Mouse (Mus musculus) embryonic fibroblast, embryonic 13.5 days (primary cell): ENCODE measurements around the gene Ston2. TPM values are rescaled to one million over a fixed set of nuclear protein-coding genes. Genes with fewer than 3 reads are reported as not detected.

Experiments
- H3K27ac ChIP-seq: 2 replicates; pipeline ENCODE4 v1.5.1; 2012; ENCODE audit warnings: low read length, control low read depth, inconsistent platforms; ENCODE audit not compliant: insufficient read depth
- H3K4me1 ChIP-seq: 2 replicates; pipeline ENCODE4 v1.6.1; 2011; ENCODE audit warnings: low read length; ENCODE audit not compliant: control insufficient read depth, insufficient read depth
- H3K4me3 ChIP-seq: 2 replicates; pipeline ENCODE4 v1.5.1; 2011; ENCODE audit warnings: mild to moderate bottlenecking, control low read depth, low read length; ENCODE audit not compliant: insufficient read depth
- CTCF ChIP-seq: IDR thresholded peaks from 2 replicates; pipeline ENCODE4 v1.5.1; 2011; ENCODE audit warnings: mild to moderate bottlenecking, control low read depth, low read length, moderate library complexity, borderline replicate concordance; ENCODE audit not compliant: insufficient read depth
- POLR2A ChIP-seq: IDR thresholded peaks from 2 replicates; pipeline ENCODE4 v1.6.1; 2011; ENCODE audit warnings: low read depth, mild to moderate bottlenecking, control low read depth, low read length, moderate library complexity
- polyA plus RNA-seq: library from polyadenylated mRNA; stranded (reverse); fragments of >200 nt; gene quantifications from 2 replicates; pipeline ENCODE4 v1.2.4, GENCODE M21; 2011; ENCODE audit warnings: low read depth; ENCODE audit not compliant: missing spikeins, insufficient read length

Gene Ston2
- polyA plus RNA-seq, 1 experiment, result 1.8 TPM

DNA sequence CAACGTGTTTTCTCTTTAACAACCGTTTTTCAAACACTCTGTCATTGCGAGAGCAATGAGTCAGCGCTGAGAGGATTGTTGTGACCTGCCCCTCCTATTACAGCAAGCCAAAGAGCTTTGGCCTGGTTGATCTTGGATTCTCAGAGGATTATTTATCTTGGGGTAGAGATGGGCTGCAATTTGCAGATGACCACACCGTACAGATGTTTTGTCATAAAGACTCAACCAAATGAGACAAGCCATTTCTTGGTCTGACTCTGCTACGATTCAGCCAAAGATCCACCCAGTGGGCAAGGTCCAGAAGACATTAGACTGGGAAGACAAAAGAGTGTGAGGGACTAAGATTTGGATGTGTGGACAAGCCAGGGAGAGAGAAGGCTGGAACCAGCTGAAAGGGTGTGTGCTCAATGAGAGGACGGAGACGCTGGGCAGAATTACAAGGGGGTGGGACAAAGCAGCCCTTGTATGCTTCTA is 13.3 kb downstream of the Ston2 start:
- 0 out of 2 replicates have a peak overlapping the region, but pooled peaks have one; percentile 4 for H3K27ac ChIP-seq
- TF ChIP-seq POLR2A, result no peak
- TF ChIP-seq CTCF, result no peak
- H3K4me1 ChIP-seq, result peaks cover 5% of the 10 kb centered on the region; the same call in 1 of the 2 replicates
- H3K4me3 ChIP-seq, result no peak overlapping the region

GRCm38 (mm10) chr12:91768871-91769270 is 19.3 kb downstream of the Ston2 start:
- no peaks in the 10 kb centered on the region for H3K4me1 ChIP-seq
- no peak overlapping the region for H3K4me3 ChIP-seq
- no peak overlapping the region for H3K27ac ChIP-seq
- TF ChIP-seq POLR2A (no peak), CTCF (no peak)

GRCm38 (mm10) chr12:91768176-91768575 is 20.0 kb downstream of the Ston2 start:
- no peak overlapping the region for H3K4me3 ChIP-seq
- H3K27ac ChIP-seq, result no peak overlapping the region
- TF ChIP-seq POLR2A (no peak), CTCF (no peak)
- no peaks in the 10 kb centered on the region for H3K4me1 ChIP-seq

DNA sequence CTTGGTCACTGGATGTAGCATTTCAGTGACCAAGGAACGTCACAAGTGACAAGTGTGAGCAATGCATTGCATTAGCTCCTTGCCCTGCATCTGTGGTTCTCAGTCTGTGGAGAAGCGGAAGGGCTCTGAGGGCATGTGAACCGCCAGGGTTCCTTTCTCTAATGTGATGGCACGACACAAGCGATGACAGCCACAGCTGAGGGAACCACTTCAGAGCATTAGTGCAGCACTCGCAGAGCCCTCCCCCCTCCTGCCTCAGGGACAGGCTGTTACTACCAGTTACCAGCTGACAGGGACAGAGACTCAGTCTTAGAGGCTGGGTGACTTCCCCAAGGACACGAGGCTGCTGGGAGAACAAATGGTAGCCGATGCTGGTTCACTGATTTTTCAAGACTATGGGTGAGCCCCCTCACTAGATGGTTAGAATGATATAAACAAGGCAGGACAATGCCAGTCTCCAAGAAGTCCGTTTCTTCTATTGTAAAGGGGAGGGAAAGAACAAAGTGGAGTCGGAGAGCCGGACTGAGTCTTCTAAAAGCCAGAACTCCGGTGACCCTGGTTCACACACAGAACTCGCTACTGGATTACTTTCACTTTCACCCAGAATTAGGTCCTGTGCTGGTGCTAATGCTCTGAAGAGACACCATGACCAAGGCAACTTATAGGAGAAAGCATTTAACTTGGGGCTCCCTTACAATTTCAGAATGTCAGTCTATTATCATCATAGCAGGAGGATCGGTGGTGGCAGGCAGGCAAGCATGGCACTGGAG is 21.7 kb downstream of the Ston2 start:
- no peak for TF ChIP-seq CTCF
- no peak for TF ChIP-seq POLR2A
- Histone ChIP-seq H3K4me1 (no peaks in the 10 kb centered on the region), H3K27ac (no peak overlapping the region), H3K4me3 (no peak overlapping the region)

DNA sequence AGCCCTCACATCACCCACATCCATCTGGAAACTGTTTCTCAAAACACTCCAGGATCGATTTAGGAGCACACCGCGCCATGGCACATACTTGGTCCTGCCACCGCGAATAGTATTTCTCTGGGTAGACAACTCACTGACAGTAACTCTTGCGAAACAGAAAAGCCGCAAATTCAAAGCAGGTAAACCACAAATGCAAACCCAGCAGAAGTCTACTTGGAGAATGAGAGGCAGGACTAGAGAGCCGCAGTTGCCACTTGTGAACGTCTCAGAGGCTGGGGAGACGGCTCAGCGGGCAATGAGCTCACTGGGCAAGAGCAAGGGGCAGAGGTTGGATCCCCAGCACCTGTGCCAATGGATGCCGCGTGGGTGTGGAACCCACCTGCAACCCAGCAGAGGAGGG is 22.7 kb downstream of the Ston2 start:
- Histone ChIP-seq H3K27ac (no peak overlapping the region), H3K4me3 (no peak overlapping the region), H3K4me1 (no peaks in the 10 kb centered on the region)
- TF ChIP-seq CTCF (no peak), POLR2A (no peak)

DNA sequence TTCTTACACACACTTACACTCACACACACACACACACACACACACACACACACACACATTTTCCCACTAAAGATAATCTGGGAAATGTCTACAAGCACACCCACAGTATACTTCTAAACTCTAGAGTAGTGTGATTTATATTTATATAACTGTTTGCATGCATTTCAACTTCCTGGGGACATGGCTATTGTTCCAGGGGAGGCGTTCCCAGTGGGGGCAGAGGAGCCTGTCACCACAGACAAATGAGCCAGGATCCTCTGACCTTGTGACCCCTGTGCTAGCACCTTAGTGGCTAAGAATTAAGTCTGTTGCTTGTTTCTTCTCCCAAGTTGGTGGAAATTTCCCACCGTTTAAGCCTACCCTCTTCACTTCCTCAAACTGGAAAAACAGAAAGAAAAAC is 23.1 kb downstream of the Ston2 start:
- no peak for TF ChIP-seq CTCF
- TF ChIP-seq POLR2A, result no peak
- no peak overlapping the region for H3K27ac ChIP-seq

DNA sequence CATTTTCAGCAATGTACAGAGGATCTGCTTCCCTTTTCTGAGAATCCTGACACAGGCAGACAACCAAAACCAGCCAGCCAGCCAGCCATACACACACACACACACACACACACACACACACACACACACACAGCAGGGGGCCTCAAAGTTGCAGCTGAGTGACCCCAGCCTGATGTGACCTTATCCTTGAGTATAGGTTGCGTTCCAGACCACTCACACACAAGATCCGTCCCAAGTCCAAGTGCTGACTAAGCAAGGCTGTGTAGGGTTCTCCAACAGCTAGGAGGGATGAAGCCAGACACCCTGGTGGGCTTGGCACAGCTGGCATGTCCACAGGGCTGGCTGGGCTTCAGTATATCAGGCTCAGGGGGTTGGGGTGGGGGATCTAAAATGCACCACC is 23.7 kb downstream of the Ston2 start:
- TF ChIP-seq POLR2A (no peak), CTCF (no peak)
- no peaks in the 10 kb centered on the region for H3K4me1 ChIP-seq
- H3K27ac ChIP-seq, result no peak overlapping the region
- H3K4me3 ChIP-seq, result no peak overlapping the region

More for the DNA sequence above, 23.1 kb downstream of the Ston2 start:
- Histone ChIP-seq H3K4me1 (no peaks in the 10 kb centered on the region), H3K4me3 (no peak overlapping the region)

DNA sequence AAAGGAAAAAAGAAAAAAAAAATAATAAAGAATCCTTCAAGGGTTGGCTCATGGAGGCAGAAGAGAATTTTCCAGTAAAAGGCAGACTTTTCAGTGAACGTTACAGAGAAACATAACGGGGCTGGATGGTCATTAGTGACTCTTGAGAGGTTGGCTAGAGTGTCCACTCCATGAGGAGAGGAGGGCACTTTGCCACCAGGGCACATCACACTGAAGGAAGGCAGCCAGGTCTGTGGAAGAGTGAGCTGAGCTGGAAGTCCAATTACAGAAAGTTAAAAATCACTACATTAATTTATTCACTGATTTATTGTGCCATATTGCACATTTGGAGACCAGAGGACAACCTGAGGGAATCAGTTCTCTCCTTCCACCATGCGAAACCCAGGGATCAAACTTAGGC is 28.4 kb downstream of the Ston2 start:
- no peaks in the 10 kb centered on the region for H3K4me1 ChIP-seq
- no peak for TF ChIP-seq POLR2A
- TF ChIP-seq CTCF, result no peak
- no peak overlapping the region for H3K4me3 ChIP-seq
- no peak overlapping the region for H3K27ac ChIP-seq

- no peak overlapping the region for H3K4me3 ChIP-seq
- no peak for TF ChIP-seq POLR2A
- no peak for TF ChIP-seq CTCF
- no peak overlapping the region for H3K27ac ChIP-seq
- H3K4me1 ChIP-seq, result no peaks in the 10 kb centered on the region
These were observed 30.2 kb downstream of the Ston2 start for GRCm38 (mm10) chr12:91757854-91758562.
